Mouse (Mus musculus): ENCODE data around the gene Tmem123. TPM values are rescaled to one million over a fixed set of nuclear protein-coding genes. Genes with fewer than 3 reads are reported as not detected.

The Tmem123 gene
- polyA plus RNA-seq, 1 experiment from 2014 or later: 133 TPM

DNA sequence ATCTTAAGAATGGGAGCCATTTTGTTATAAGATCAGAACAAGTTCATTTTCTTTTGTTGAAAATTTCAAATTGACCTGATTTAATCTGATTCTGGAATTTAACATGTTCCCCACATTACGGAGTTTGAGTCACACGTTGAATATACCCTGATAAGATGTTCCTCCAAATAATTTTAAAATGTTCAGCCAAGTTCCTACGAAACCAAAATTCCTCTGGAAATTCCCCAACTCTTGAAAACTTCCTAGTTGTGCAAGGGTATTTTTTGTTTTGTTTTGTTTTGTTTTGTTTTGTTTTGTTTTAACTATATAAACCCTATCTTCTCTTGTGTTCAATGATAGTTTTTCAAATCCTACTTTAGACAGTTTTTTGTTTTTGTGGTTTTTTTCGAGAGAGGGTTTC is 64.9 kb downstream of the Tmem123 start:
- H3K27ac ChIP-seq (ENCODE audit: low read depth, low read length): no peak overlapping the region
- H3K4me3 ChIP-seq (ENCODE audit: low read depth, low read length): no peak overlapping the region
- ATAC-seq (ENCODE audit: low FRiP score) (no peak), DNase-seq (ENCODE audit: low spot score) (no peak)
- no peak overlapping the region for H3K9ac ChIP-seq (ENCODE audit: low read depth, low read length)
- H3K4me2 ChIP-seq (replicated peaks; ENCODE audit: low read depth, low read length): no peak overlapping the region
- H3K27me3 ChIP-seq (ENCODE audit: control insufficient read depth, insufficient read depth, low read length): no peaks in the 10 kb centered on the region
- no peaks in the 10 kb centered on the region for H3K9me3 ChIP-seq (ENCODE audit: control insufficient read depth, low read length)
- H3K4me1 ChIP-seq (replicated peaks; ENCODE audit: control insufficient read depth, insufficient read depth, low read length): no peaks in the 10 kb centered on the region
- H3K36me3 ChIP-seq (ENCODE audit: control insufficient read depth, insufficient read depth, low read length): no peaks in the 10 kb centered on the region
- WGBS: 93% methylated on average over 4 of the region's 4 CpGs

DNA sequence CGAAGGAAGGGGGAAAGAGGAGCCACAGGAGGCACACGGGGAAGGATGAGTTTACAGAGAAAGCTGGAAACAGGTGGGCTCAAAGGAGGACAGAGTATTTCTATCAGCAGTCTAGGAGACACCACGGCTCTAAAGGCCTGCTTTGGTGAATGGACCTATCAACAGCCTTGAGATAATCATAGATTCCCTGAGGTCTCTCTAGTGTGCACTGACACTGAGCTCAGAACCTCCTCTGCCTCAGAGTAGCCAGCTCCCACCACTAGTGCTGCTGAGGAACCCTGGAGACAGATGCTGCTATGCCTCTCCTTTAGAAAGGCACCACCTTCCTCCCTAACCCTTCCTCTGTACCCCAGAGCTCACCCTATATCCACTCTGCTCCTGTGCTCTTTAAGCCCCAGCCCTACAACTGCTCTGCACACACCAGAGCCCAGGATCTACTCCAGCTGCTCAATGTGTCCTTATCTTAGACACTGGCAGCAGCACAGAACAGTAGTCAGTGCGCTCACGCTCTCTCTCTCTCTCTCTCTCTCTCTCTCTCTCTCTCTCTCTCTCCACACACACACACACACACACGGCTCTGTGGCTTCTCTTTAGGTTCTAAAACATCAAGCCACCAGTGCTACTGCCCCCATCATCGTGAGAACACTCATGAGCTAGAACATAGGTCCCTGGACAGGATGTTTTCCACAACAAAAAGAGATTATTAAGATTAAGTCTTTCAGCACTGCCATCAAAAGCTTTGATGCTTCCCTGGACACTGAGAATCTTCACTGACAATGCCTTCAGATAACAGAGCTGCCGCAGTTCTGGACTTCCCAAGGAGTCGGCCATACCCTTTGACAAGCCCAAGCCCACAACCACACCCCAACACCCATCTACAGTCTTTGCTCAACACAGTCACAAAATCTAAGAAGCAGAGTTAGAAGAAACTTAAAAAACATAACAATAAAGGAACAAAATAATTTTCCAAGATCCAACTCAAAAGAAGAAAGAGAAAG is 66.0 kb downstream of the Tmem123 start:
- H3K4me2 ChIP-seq (replicated peaks; ENCODE audit: low read depth, low read length): no peak overlapping the region
- no peak for DNase-seq (ENCODE audit: low spot score)
- ATAC-seq (ENCODE audit: low FRiP score): no peak

GRCm38 (mm10) chr9:7833421-7833820 is 69.6 kb downstream of the Tmem123 start:
- Histone ChIP-seq H3K4me3 (ENCODE audit: low read depth, low read length) (no peak overlapping the region), H3K36me3 (ENCODE audit: control insufficient read depth, insufficient read depth, low read length) (no peaks in the 10 kb centered on the region), H3K9me3 (ENCODE audit: control insufficient read depth, low read length) (no peaks in the 10 kb centered on the region), H3K27me3 (ENCODE audit: control insufficient read depth, insufficient read depth, low read length) (no peaks in the 10 kb centered on the region), H3K4me1 (replicated peaks; ENCODE audit: control insufficient read depth, insufficient read depth, low read length) (no peaks in the 10 kb centered on the region), H3K27ac (ENCODE audit: low read depth, low read length) (no peak overlapping the region), H3K9ac (ENCODE audit: low read depth, low read length) (no peak overlapping the region), H3K4me2 (replicated peaks; ENCODE audit: low read depth, low read length) (no peak overlapping the region)
- 85% methylated on average over 6 of the region's 6 CpGs for WGBS
- DNase-seq (ENCODE audit: low spot score) (no peak), ATAC-seq (ENCODE audit: low FRiP score) (no peak)

More for the DNA sequence above, 66.0 kb downstream of the Tmem123 start:
- Histone ChIP-seq H3K27ac (ENCODE audit: low read depth, low read length) (no peak overlapping the region), H3K9ac (ENCODE audit: low read depth, low read length) (no peak overlapping the region), H3K4me3 (ENCODE audit: low read depth, low read length) (no peak overlapping the region), H3K4me1 (replicated peaks; ENCODE audit: control insufficient read depth, insufficient read depth, low read length) (no peaks in the 10 kb centered on the region), H3K36me3 (ENCODE audit: control insufficient read depth, insufficient read depth, low read length) (no peaks in the 10 kb centered on the region), H3K9me3 (ENCODE audit: control insufficient read depth, low read length) (no peaks in the 10 kb centered on the region), H3K27me3 (ENCODE audit: control insufficient read depth, insufficient read depth, low read length) (no peaks in the 10 kb centered on the region)
- WGBS: 89% methylated on average over 9 of the region's 9 CpGs

- Histone ChIP-seq H3K9me3 (ENCODE audit: control insufficient read depth, low read length) (no peaks in the 10 kb centered on the region), H3K27ac (ENCODE audit: low read depth, low read length) (no peak overlapping the region), H3K27me3 (ENCODE audit: control insufficient read depth, insufficient read depth, low read length) (no peaks in the 10 kb centered on the region), H3K4me3 (ENCODE audit: low read depth, low read length) (no peak overlapping the region), H3K9ac (ENCODE audit: low read depth, low read length) (no peak overlapping the region), H3K4me1 (replicated peaks; ENCODE audit: control insufficient read depth, insufficient read depth, low read length) (no peaks in the 10 kb centered on the region), H3K36me3 (ENCODE audit: control insufficient read depth, insufficient read depth, low read length) (no peaks in the 10 kb centered on the region), H3K4me2 (replicated peaks; ENCODE audit: low read depth, low read length) (no peak overlapping the region)
- ATAC-seq (ENCODE audit: low FRiP score) (no peak), DNase-seq (ENCODE audit: low spot score) (no peak)
- 86% methylated on average over 1 of the region's 1 CpGs for WGBS
Observed at GRCm38 (mm10) chr9:7835302-7835701, 71.5 kb downstream of the Tmem123 start.

DNA sequence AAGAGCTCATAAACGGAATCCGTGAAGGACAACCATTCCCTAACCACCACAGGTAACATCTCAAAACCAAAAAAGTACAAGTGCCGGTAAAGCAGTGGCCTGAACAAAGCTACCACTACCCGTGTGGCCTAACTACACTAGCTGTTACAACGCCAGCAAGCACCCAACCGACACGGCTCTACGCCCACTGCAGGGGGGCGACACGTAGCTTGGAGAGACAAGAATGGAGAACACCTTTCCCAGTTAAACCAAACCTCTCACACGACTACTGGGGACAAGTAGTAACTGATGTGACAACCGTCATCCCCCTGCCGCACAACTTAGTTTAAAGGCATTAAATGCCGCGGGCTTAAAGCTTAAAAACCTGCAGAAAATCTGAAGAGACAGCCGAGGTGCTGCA is 72.5 kb downstream of the Tmem123 start:
- WGBS: 1% methylated on average over 16 of the region's 16 CpGs
- Histone ChIP-seq H3K9me3 (ENCODE audit: control insufficient read depth, low read length) (no peaks in the 10 kb centered on the region), H3K4me2 (replicated peaks; ENCODE audit: low read depth, low read length) (peak overlapping the region; percentile 67), H3K27me3 (ENCODE audit: control insufficient read depth, insufficient read depth, low read length) (no peaks in the 10 kb centered on the region), H3K27ac (ENCODE audit: low read depth, low read length) (peak overlapping the region; percentile 98), H3K36me3 (ENCODE audit: control insufficient read depth, insufficient read depth, low read length) (no peaks in the 10 kb centered on the region), H3K4me3 (ENCODE audit: low read depth, low read length) (peak overlapping the region; percentile 63), H3K9ac (ENCODE audit: low read depth, low read length) (peak overlapping the region; percentile 90), H3K4me1 (replicated peaks; ENCODE audit: control insufficient read depth, insufficient read depth, low read length) (no peaks in the 10 kb centered on the region)
- DNase-seq (ENCODE audit: low spot score) (peak; percentile 73), ATAC-seq (ENCODE audit: low FRiP score) (peak; percentile 58)

DNA sequence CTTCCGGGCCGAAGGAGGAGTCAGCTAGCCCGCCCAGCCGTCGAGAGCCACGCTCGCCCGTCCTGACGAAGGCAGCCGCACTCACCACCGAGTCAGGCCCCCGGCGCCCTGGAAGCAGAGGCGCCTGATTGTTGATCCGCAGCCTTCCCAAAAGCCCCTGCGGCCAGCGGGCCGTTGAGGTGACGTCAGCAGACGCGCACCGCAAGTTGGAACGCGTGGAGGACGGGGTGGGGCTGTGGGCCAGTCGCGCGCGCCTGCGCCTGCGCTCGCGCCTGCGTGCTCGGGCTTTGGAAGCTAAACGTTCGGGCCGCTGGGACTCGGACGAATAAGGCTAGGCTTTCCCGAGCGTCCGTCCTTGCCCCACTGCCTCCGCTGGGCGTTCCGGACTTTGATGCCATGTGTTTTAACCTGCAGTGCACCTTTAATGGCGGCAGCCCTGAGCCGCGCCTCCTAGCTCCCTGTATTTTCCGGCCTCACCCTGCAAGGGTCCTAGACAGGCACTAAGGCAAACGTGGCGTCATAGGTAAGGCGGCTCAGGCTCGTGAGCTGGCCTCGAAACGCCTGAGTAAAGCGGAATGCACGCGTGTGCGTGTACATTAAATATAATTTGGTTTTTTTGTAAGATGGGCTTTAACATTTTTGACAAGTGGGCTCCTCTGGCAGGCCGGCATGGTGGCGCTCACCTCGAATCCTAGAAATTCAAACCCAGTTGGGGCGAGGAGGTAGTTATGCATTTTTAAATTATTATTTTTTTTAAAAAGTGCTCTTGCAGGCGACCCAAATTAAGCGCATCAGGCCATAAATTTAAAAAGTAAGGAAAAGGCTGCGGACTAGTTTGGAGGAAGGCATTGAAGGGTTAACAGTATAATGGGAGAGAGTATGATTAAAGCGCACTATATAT is 73.3 kb downstream of the Tmem123 start, which contains the start of gene Birc2:
Birc2 (minus strand) TSS at position 160 of the 901 bp plus-strand sequence.
- H3K27me3 ChIP-seq (ENCODE audit: control insufficient read depth, insufficient read depth, low read length): no peaks in the 10 kb centered on the region
- no peaks in the 10 kb centered on the region for H3K4me1 ChIP-seq (replicated peaks; ENCODE audit: control insufficient read depth, insufficient read depth, low read length)
- peak; percentile 98 for ATAC-seq (ENCODE audit: low FRiP score)
- no peaks in the 10 kb centered on the region for H3K9me3 ChIP-seq (ENCODE audit: control insufficient read depth, low read length)
- H3K4me2 ChIP-seq (replicated peaks; ENCODE audit: low read depth, low read length): peak within 1 kb of the TSS; percentile 67
- H3K9ac ChIP-seq (ENCODE audit: low read depth, low read length): peak within 1 kb of the TSS; percentile 90
- under 1% methylated on average over 62 of the region's 68 CpGs for WGBS
- peak within 1 kb of the TSS; percentile 63 for H3K4me3 ChIP-seq (ENCODE audit: low read depth, low read length)
- H3K36me3 ChIP-seq (ENCODE audit: control insufficient read depth, insufficient read depth, low read length): no peaks in the 10 kb centered on the region
- H3K27ac ChIP-seq (ENCODE audit: low read depth, low read length): peak within 1 kb of the TSS; percentile 98
- peak; percentile 98 for DNase-seq (ENCODE audit: low spot score)

DNA sequence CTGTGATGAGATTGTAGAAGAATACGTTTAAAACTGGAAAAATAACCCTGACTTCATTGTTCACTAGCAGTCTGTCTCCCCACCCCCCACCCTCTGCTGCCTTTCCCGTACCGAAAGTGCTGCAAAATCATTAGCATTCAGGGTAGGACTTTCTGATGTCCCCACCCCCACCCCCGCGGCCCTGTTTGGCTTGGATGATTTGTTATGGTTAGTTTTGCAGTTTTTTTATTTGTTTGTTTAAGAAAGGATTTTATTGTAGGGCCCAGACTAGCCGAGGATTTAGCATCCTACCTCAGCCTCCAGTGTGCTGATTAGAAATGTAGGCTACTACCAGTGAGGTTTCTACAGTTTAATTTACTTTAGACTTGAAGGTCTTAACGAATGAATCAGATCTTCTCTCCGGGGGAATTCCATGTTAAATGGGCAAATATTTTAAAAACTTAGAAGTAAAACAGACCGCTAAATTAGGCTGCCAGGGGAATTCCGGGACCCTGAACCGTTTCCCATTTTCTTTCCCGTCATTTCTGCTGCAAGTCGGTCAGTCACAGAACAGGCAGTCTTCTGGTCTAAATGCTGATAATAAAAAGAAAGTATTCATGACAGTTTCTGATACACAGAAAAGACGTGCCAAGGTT is 74.1 kb downstream of the Tmem123 start:
- H3K4me3 ChIP-seq (ENCODE audit: low read depth, low read length): peak overlapping the region; percentile 63
- no peaks in the 10 kb centered on the region for H3K4me1 ChIP-seq (replicated peaks; ENCODE audit: control insufficient read depth, insufficient read depth, low read length)
- no peaks in the 10 kb centered on the region for H3K27me3 ChIP-seq (ENCODE audit: control insufficient read depth, insufficient read depth, low read length)
- WGBS: 23% methylated on average over 14 of the region's 14 CpGs
- H3K4me2 ChIP-seq (replicated peaks; ENCODE audit: low read depth, low read length): peak overlapping the region; percentile 67
- H3K36me3 ChIP-seq (ENCODE audit: control insufficient read depth, insufficient read depth, low read length): no peaks in the 10 kb centered on the region
- DNase-seq (ENCODE audit: low spot score): peak; percentile 61
- ATAC-seq (ENCODE audit: low FRiP score): peak; percentile 33
- H3K9ac ChIP-seq (ENCODE audit: low read depth, low read length): peak overlapping the region; percentile 90
- no peaks in the 10 kb centered on the region for H3K9me3 ChIP-seq (ENCODE audit: control insufficient read depth, low read length)
- peak overlapping the region; percentile 98 for H3K27ac ChIP-seq (ENCODE audit: low read depth, low read length)

DNA sequence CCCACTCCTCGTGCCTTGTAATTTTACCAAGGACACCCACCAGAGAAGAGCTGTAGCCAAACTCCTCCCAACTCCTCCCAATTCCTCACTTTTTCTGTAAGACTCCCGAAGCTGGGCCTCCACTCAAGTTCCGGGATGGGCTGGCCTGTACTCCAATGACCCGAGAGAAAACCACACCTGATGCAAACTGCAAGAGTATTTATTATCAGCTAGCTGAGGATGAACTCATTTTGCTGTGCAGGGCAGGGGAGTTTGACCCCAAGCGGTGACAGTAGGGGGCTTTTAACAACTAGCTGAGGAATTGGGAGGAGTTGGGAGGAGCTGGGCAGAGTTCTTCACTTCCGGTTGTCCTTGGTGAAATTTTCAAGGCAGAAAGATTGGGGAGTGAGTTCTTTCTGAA is 77.4 kb downstream of the Tmem123 start:
- Histone ChIP-seq H3K27ac (ENCODE audit: low read depth, low read length) (no peak overlapping the region), H3K4me2 (replicated peaks; ENCODE audit: low read depth, low read length) (no peak overlapping the region), H3K4me1 (replicated peaks; ENCODE audit: control insufficient read depth, insufficient read depth, low read length) (no peaks in the 10 kb centered on the region), H3K9ac (ENCODE audit: low read depth, low read length) (no peak overlapping the region), H3K36me3 (ENCODE audit: control insufficient read depth, insufficient read depth, low read length) (no peaks in the 10 kb centered on the region), H3K9me3 (ENCODE audit: control insufficient read depth, low read length) (no peaks in the 10 kb centered on the region), H3K27me3 (ENCODE audit: control insufficient read depth, insufficient read depth, low read length) (no peaks in the 10 kb centered on the region), H3K4me3 (ENCODE audit: low read depth, low read length) (no peak overlapping the region)
- 81% methylated on average over 6 of the region's 6 CpGs for WGBS
- no peak for DNase-seq (ENCODE audit: low spot score)
- ATAC-seq (ENCODE audit: low FRiP score): no peak

All from hindbrain, embryonic 11.5 days (tissue).